Mouse (Mus musculus) midbrain, postnatal 0 days (tissue): ENCODE data around the gene Lsg1. TPM values are rescaled to one million over a fixed set of nuclear protein-coding genes. Genes with fewer than 3 reads are reported as not detected.

Experiments
- ATAC-seq: fragments of 200-750 bp; cut with Nextera tagmentation; 2 replicates; pipeline ENCODE4 v1.8.0; 2017; ENCODE audit warnings: moderate number of reproducible peaks, mild to moderate bottlenecking, moderate TSS enrichment, moderate library complexity; ENCODE audit not compliant: low FRiP score
- DNase-seq: peaks from one replicate; pipeline ENCODE4 v3.0.0-alpha.2; 2015; ENCODE audit warnings: low spot score
- H3K27ac ChIP-seq: fragments of 300-500 bp; sonication (generic); 2 replicates; pipeline ENCODE4 v1.5.1; 2014; ENCODE audit warnings: low read depth, mild to moderate bottlenecking, low read length, mixed read lengths
- H3K27me3 ChIP-seq: fragments of 300-500 bp; sonication (generic); 2 replicates; pipeline ENCODE4 v1.6.1; 2014; ENCODE audit warnings: low read length, control low read depth, mixed read lengths; ENCODE audit not compliant: insufficient read depth
- H3K36me3 ChIP-seq: fragments of 300-500 bp; sonication (generic); 2 replicates; pipeline ENCODE4 v1.6.1; 2014; ENCODE audit warnings: low read length, control low read depth, mixed read lengths; ENCODE audit not compliant: insufficient read depth
- H3K4me1 ChIP-seq: fragments of 300-500 bp; sonication (generic); 2 replicates; pipeline ENCODE4 v1.6.1; 2014; ENCODE audit warnings: mild to moderate bottlenecking, control low read depth, antibody characterized with exemption, low read length, mixed read lengths; ENCODE audit not compliant: insufficient read depth
- H3K4me2 ChIP-seq: fragments of 300-500 bp; sonication (generic); 2 replicates; pipeline ENCODE4 v1.6.1; 2014; ENCODE audit warnings: low read depth, mild to moderate bottlenecking, low read length, mixed read lengths; ENCODE audit not compliant: poor library complexity, severe bottlenecking
- H3K4me3 ChIP-seq: fragments of 300-500 bp; sonication (generic); 2 replicates; pipeline ENCODE4 v1.5.1; 2014; ENCODE audit warnings: low read depth, mild to moderate bottlenecking, low read length, moderate library complexity
- H3K9ac ChIP-seq: fragments of 300-500 bp; sonication (generic); replicated peaks from 2 replicates; pipeline ENCODE4 v1.6.1; 2014; ENCODE audit warnings: mild to moderate bottlenecking, low read length, moderate library complexity, mixed read lengths; ENCODE audit not compliant: poor library complexity, severe bottlenecking
- H3K9me3 ChIP-seq: fragments of 300-500 bp; sonication (generic); 2 replicates; pipeline ENCODE4 v1.6.1; 2016; ENCODE audit warnings: low read length, control low read depth
- CTCF ChIP-seq: IDR thresholded peaks from 2 replicates; pipeline ENCODE4 v1.5.1; 2016; ENCODE audit warnings: antibody characterized with exemption, mild to moderate bottlenecking
- WGBS: fragments of 180-500 bp; shearing (Covaris S2); extraction: QIAGEN DNeasy Blood & Tissue Kit; methylation state at CpG from one replicate; pipeline ENCODE4 v1.1.7; 2014; 5-methylcytosine and 5-hydroxymethylcytosine counted together
- polyA plus RNA-seq: library from polyadenylated mRNA; unstranded; fragments of >200 nt; fragmentation: Nextera tagmentation; extraction: Ambion mirVana; gene quantifications from 2 replicates; pipeline ENCODE4 v1.2.1, GENCODE M21; 2015
- total RNA-seq: library from RNA; depleted of rRNA; stranded (reverse); fragments of >200 nt; gene quantifications from 2 replicates; pipeline ENCODE4 v1.2.3, GENCODE M21; 2014

Gene Lsg1
- total and polyA plus RNA-seq, 2 experiments from 2014 or later = 17.5 to 43.7 TPM

- Histone ChIP-seq H3K4me2 (no peak overlapping the region), H3K27me3 (no peaks in the 10 kb centered on the region), H3K4me3 (no peak overlapping the region), H3K9ac (no peak overlapping the region), H3K27ac (no peak overlapping the region), H3K9me3 (no peaks in the 10 kb centered on the region), H3K4me1 (no peaks in the 10 kb centered on the region), H3K36me3 (peaks cover 32% of the 10 kb centered on the region)
- DNase-seq (no peak), ATAC-seq (no peak; the same call in 1 of the 2 replicates)
- 73% methylated on average over 10 of the region's 10 CpGs for WGBS
- TF ChIP-seq CTCF = no peak
These were observed 65.0 kb downstream of the Lsg1 start for GRCm38 (mm10) chr16:30522253-30522940.

GRCm38 (mm10) chr16:30521147-30521546 is 66.2 kb downstream of the Lsg1 start:
- ATAC-seq = no peak
- peak; percentile 42; the same call in 1 of the 2 replicates for TF ChIP-seq CTCF

DNA sequence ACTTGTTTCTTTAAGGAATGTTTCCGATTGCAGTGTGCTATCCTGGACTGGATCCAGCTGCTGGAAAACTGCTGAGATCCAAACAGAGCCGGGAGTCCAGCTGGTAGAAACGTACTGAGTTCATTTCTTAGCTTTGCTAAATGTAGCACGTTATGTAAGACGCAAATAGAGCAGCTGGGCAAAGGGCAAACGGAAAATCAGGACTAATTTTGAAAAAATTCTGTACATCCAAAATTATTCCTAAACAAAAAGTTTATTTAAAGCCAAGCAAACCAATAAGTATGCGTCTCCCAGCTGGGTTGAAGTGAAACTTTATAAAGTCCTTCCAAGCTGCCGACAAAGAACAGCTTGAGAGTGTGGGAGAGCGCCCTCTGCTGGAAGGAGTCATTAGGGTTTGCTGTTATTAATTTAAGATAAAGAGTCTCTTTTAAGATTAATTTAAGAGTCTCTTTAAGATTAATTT is 67.0 kb downstream of the Lsg1 start:
- WGBS = 24% methylated on average over 9 of the region's 9 CpGs
- Histone ChIP-seq H3K27ac (no peak overlapping the region), H3K4me1 (no peaks in the 10 kb centered on the region), H3K4me2 (no peak overlapping the region), H3K9ac (no peak overlapping the region), H3K9me3 (no peaks in the 10 kb centered on the region), H3K36me3 (peaks cover 35% of the 10 kb centered on the region), H3K4me3 (no peak overlapping the region), H3K27me3 (no peaks in the 10 kb centered on the region)
- DNase-seq (peak; percentile 81), ATAC-seq (no peak)
- TF ChIP-seq CTCF = peak; percentile 89

More at GRCm38 (mm10) chr16:30521147-30521546, 66.2 kb downstream of the Lsg1 start:
- DNase-seq = no peak
- Histone ChIP-seq H3K36me3 (peaks cover 38% of the 10 kb centered on the region), H3K9ac (no peak overlapping the region), H3K4me2 (no peak overlapping the region), H3K4me3 (no peak overlapping the region), H3K27me3 (no peaks in the 10 kb centered on the region), H3K4me1 (no peaks in the 10 kb centered on the region), H3K27ac (no peak overlapping the region), H3K9me3 (no peaks in the 10 kb centered on the region)
- 65% methylated on average over 3 of the region's 3 CpGs for WGBS

DNA sequence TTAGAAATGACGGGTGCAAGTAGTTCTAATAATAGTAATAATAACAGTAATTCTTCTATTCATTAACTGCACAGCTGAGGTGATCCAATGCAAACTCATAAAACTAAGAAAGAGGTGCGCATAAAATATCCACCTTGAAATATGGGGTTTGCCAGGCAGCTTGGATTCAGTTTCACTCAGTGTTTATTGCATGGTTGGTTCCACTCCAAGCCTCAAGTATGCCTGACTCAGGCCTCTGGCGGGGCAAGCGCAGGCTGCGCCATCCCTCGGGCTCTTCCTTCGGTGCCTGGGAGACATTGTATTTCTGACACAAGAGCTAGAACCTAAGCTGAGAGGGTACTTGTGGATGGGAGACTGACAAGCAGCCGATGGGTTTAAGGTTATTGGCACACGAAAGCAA is 68.8 kb downstream of the Lsg1 start:
- ATAC-seq (no peak), DNase-seq (no peak)
- Histone ChIP-seq H3K4me3 (no peak overlapping the region), H3K9me3 (no peaks in the 10 kb centered on the region), H3K4me1 (no peaks in the 10 kb centered on the region), H3K27ac (no peak overlapping the region), H3K36me3 (peaks cover 28% of the 10 kb centered on the region), H3K27me3 (no peaks in the 10 kb centered on the region), H3K4me2 (no peak overlapping the region), H3K9ac (no peak overlapping the region)
- WGBS = 84% methylated on average over 9 of the region's 9 CpGs
- no peak for TF ChIP-seq CTCF

DNA sequence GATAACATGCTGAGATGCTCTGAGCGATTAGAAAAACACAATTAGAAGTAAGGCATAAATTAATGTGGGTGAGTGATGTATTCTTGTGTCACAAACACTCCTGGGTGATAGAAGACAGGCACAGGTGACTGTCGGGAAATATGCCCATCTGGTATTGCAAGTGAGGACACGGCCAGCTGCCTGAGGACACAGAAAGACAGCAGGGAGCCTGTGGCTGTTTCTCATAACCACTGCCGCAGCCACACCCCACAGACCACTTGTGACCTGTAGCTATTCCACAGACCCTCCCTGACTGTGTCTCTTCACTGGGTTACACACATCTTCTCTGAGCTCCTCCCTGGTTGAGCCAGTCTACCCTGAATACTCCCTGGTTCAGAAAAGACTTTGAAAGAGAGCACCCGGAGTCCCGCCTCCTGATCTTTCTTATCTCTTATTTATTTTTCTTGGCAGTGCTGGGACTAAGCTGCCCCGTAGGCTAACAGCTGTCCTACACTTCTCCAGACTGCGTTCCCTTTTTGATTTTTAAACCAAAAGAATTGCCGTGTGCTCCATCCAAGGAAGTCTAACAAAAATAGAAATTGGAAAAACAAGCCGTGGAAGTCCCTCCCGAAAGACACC is 69.6 kb downstream of the Lsg1 start:
- Histone ChIP-seq H3K4me3 (no peak overlapping the region), H3K4me1 (no peaks in the 10 kb centered on the region), H3K36me3 (peaks cover 26% of the 10 kb centered on the region; the same call in 1 of the 2 replicates), H3K9me3 (no peaks in the 10 kb centered on the region), H3K27me3 (no peaks in the 10 kb centered on the region), H3K9ac (no peak overlapping the region), H3K27ac (no peak overlapping the region), H3K4me2 (no peak overlapping the region)
- WGBS = 75% methylated on average over 11 of the region's 11 CpGs
- TF ChIP-seq CTCF = no peak
- ATAC-seq = no peak
- no peak for DNase-seq

DNA sequence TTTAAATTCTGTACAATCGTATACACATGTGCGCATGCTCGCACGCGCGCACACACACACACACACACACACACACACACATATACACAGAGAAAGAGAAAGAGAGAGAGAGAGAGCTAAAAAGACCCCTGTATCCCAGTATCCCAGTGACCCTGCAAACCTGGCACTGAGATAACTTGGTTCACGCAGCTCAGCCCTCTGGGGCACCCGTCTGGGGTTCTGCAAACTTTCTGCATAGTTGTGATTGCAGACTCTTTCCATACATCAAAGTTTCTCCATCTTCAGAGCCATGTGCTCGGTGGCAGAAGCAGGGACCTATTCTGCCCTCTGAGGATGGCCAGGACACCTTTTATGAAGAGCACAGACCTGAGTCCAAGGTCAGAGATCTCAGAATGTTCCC is 70.4 kb downstream of the Lsg1 start:
- DNase-seq (no peak), ATAC-seq (no peak)
- peaks cover 24% of the 10 kb centered on the region; the same call in 1 of the 2 replicates for H3K36me3 ChIP-seq
- no peak for TF ChIP-seq CTCF
- H3K27me3 ChIP-seq = no peaks in the 10 kb centered on the region
- H3K27ac ChIP-seq = no peak overlapping the region
- 91% methylated on average over 9 of the region's 9 CpGs for WGBS
- H3K4me3 ChIP-seq = no peak overlapping the region
- no peaks in the 10 kb centered on the region for H3K4me1 ChIP-seq
- no peak overlapping the region for H3K4me2 ChIP-seq
- H3K9me3 ChIP-seq = no peaks in the 10 kb centered on the region
- no peak overlapping the region for H3K9ac ChIP-seq
